Comparison of ENCODE assay signal across 1 mouse cellular context in the genomic region with DNA sequence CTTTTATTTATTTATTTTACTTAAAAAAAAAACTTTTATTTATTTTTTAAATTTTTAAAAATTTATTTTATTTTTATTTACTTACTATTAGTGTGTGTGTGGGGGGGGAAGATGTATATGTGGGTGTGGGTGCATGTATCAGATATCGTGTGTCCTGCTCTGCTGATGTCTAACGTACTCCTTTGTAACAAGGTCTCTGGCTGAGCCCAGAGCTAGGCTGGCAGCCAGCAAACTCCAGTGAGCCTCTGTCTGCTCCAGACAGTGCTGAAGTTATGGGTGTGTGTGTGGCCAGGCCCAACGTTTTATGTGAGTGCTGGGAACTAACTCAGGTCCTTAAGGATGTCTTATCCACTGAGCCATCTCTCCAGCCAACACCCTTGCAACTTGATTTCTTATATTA.
TF ChIP-seq lines count a peak whose summit lies in the region.

No protein-coding gene starts in this region.

TF ChIP-seq in MEL, 35 proteins besides CTCF, POLR2A, EP300 and RAD21 (continued from another document):
- TF ChIP-seq TBP (IDR thresholded peaks at IDR 0.05; ENCODE audit: low read depth, low read length) (0 out of 2 replicates have a peak, but pooled peaks have one; percentile 12), TCF12 (IDR thresholded peaks at IDR 0.05; ENCODE audit: low read depth, low read length) (peak; percentile 62), MYC (IDR thresholded peaks at IDR 0.05; ENCODE audit: low read depth, low read length) (0 out of 2 replicates have a peak, but pooled peaks have one; percentile 43), NELFE (IDR thresholded peaks at IDR 0.05; ENCODE audit: low read depth, low read length) (no peak; the same call in 1 of the 2 replicates), HCFC1 (IDR thresholded peaks at IDR 0.05; ENCODE audit: low read depth, low read length) (no peak), E2F4 (IDR thresholded peaks at IDR 0.05; ENCODE audit: borderline replicate concordance, low read depth, low read length) (no peak), NRF1 (IDR thresholded peaks at IDR 0.05; ENCODE audit: insufficient read depth, low read depth, low read length, poor library complexity, severe bottlenecking) (no peak), MYB (IDR thresholded peaks at IDR 0.05; ENCODE audit: low read depth, low read length) (0 out of 2 replicates have a peak, but pooled peaks have one; percentile 37), MAFK (IDR thresholded peaks at IDR 0.05; ENCODE audit: borderline replicate concordance, low read depth, low read length) (no peak), MAZ (IDR thresholded peaks at IDR 0.05; ENCODE audit: low read depth, low read length) (no peak), ELF1 (IDR thresholded peaks at IDR 0.05; ENCODE audit: low read depth, low read length) (no peak), RCOR1 (IDR thresholded peaks at IDR 0.05; ENCODE audit: low read depth, low read length) (peak; percentile 57), CHD2 (IDR thresholded peaks at IDR 0.05; ENCODE audit: low read length) (no peak), ZC3H11A (IDR thresholded peaks at IDR 0.05; ENCODE audit: low read depth, low read length) (no peak)
